Mouse (Mus musculus) bone marrow macrophage, adult 2 months (primary cell): Measurements from ENCODE around the gene Peg3. TPM values are rescaled to one million over a fixed set of nuclear protein-coding genes. Genes with fewer than 3 reads are reported as not detected.

Source experiments
- H3K27ac ChIP-seq: 2 replicates; pipeline ENCODE4 v1.5.1; 2012; ENCODE audit warnings: low read depth, low read length; ENCODE audit not compliant: insufficient read depth
- H3K4me1 ChIP-seq: 2 replicates; pipeline ENCODE4 v1.6.1; 2012; ENCODE audit warnings: low read length; ENCODE audit not compliant: control insufficient read depth, insufficient read depth
- H3K4me3 ChIP-seq: 2 replicates; pipeline ENCODE4 v1.5.1; 2012; ENCODE audit warnings: mild to moderate bottlenecking, low read length, moderate library complexity; ENCODE audit not compliant: insufficient read depth
- CTCF ChIP-seq: IDR thresholded peaks from 2 replicates; pipeline ENCODE4 v1.5.1; 2012; ENCODE audit warnings: low read depth, mild to moderate bottlenecking, low read length, moderate library complexity
- POLR2A ChIP-seq: IDR thresholded peaks from 2 replicates; pipeline ENCODE4 v1.6.1; 2012; ENCODE audit warnings: mild to moderate bottlenecking, low read depth, low read length, borderline replicate concordance
- polyA plus RNA-seq: library from polyadenylated mRNA; stranded (reverse); fragments of >200 nt; gene quantifications from 2 replicates; pipeline ENCODE4 v1.2.4, GENCODE M21; 2012; ENCODE audit not compliant: missing spikeins, insufficient read depth, insufficient read length

Gene Peg3
- polyA plus RNA-seq, 1 experiment: not detected

GRCm38 (mm10) chr7:6727351-6728121 lies 2.7 kb downstream of the Peg3 start:
- Histone ChIP-seq H3K4me3 (no peak overlapping the region), H3K4me1 (no peaks in the 10 kb centered on the region), H3K27ac (no peak overlapping the region)
- TF ChIP-seq POLR2A (no peak), CTCF (no peak)

- no peak overlapping the region for H3K27ac ChIP-seq
- no peak overlapping the region for H3K4me3 ChIP-seq
- H3K4me1 ChIP-seq: no peaks in the 10 kb centered on the region
- TF ChIP-seq POLR2A (no peak), CTCF (no peak)
These were observed 20.8 kb downstream of the Peg3 start for GRCm38 (mm10) chr7:6709396-6709795.

- H3K4me1 ChIP-seq: no peaks in the 10 kb centered on the region
- H3K27ac ChIP-seq: no peak overlapping the region
- TF ChIP-seq POLR2A: no peak
- TF ChIP-seq CTCF: no peak
- H3K4me3 ChIP-seq: no peak overlapping the region
These were observed 21.6 kb downstream of the Peg3 start for GRCm38 (mm10) chr7:6708451-6709180.

DNA sequence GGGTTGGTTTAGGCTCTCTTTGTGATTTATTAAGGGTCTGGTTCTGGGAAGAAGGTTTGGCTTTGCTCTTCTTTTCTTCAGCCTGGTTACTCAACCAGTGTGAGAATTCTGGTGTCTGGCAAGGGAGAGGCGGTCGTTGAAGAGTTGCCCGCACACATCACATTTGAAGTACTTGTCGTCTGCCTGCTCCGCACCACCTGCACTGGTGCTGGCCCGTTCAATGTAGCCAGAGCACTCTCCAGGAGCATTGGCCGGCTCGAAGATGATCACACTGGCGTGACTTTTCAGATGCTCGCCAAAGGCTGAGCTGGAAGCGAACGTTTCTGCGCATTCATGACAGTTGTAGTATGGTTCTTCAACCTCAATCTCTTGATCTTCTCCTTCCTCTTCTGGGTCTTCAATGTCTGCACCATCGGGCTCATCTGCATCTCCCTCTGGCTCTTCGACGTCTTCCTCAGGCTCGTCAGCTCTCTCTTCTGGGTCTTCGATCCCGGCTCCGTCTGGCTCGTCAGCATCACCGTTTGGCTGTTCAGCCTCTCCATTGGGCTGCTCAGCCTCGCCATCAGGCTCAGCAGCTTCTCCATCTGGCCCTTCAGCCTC lies 22.7 kb downstream of the Peg3 start:
- Histone ChIP-seq H3K27ac (no peak overlapping the region), H3K4me3 (no peak overlapping the region), H3K4me1 (no peaks in the 10 kb centered on the region)
- TF ChIP-seq CTCF: no peak
- TF ChIP-seq POLR2A: no peak

- Histone ChIP-seq H3K27ac (no peak overlapping the region), H3K4me3 (no peak overlapping the region), H3K4me1 (no peaks in the 10 kb centered on the region)
- TF ChIP-seq POLR2A: no peak
- no peak for TF ChIP-seq CTCF
These were observed 31.0 kb downstream of the Peg3 start for GRCm38 (mm10) chr7:6699230-6699629.

DNA sequence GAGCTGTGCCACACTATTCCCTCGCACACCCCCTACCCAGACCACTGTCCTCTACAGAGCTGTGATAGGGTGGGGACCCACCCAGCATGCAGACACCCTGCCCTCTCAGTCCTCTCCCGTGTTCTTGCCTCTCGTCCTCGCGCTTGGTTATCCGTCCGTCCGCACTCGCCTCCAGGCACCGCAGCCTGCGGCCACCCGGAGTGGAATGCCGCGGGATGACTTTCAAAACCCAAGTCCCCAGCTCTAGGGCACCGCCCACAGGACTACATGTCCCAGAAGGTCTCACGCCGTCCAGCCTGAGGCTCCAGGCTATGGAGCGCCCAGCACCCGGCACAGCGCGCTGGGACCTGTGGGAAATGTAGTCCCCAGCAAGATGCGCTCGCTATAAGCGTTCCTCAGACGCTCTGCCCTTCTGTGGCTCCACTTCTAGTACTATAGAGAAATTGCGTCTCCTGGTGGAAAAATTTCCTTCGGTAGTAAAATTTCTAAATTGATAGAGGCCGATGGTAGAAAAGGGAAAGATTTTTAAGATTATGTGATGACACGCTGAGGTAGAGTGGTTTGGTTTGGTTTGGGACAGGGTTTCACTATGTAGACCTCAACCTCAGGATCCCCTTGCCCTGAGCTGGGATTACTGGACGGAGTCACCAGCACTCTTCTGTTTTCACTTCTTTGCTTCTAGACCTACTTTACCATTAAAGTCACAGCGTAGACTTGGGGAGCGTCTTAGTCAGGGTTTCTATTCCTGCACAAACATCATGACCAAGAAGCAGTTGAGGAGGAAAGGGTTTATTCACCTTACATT lies 33.8 kb downstream of the Peg3 start, which contains the start of gene Zim1:
Gene Zim1 (minus strand): TSS at position 210 of the 805 bp plus-strand sequence.
- Histone ChIP-seq H3K4me3 (no peak within 1 kb of the TSS), H3K27ac (no peak within 1 kb of the TSS), H3K4me1 (no peaks in the 10 kb centered on the region)
- TF ChIP-seq CTCF: no peak
- no peak for TF ChIP-seq POLR2A

- Histone ChIP-seq H3K4me3 (no peak overlapping the region), H3K27ac (no peak overlapping the region), H3K4me1 (no peaks in the 10 kb centered on the region)
- TF ChIP-seq CTCF (no peak), POLR2A (no peak)
These were observed 44.7 kb downstream of the Peg3 start for GRCm38 (mm10) chr7:6685511-6685910.

- TF ChIP-seq POLR2A (no peak), CTCF (no peak)
- Histone ChIP-seq H3K4me1 (no peaks in the 10 kb centered on the region), H3K27ac (no peak overlapping the region), H3K4me3 (no peak overlapping the region)
These were observed 63.5 kb downstream of the Peg3 start for GRCm38 (mm10) chr7:6666726-6667125.

DNA sequence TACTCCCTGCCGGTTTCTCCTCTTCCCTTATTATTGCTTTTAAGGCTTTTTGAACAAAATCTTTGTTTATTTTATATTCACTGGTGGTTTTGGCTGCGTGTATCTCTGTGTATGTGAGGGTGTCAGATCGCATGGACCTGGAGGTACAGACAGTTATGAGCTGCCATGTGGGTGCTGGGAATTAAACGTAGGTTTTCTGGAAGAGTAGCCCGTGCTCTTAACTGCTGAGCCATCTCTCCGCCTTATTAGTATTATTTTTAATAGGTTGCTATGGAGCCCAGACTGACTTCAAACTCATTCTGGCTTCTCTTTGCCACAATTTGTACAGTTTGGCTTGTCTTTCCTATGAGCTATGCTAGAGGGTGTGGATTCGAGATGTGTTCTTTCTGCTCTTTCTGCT lies 66.8 kb downstream of the Peg3 start:
- TF ChIP-seq CTCF: no peak
- no peak for TF ChIP-seq POLR2A
- no peak overlapping the region for H3K4me3 ChIP-seq

More for the DNA sequence above, 66.8 kb downstream of the Peg3 start:
- H3K4me1 ChIP-seq: no peaks in the 10 kb centered on the region
- H3K27ac ChIP-seq: no peak overlapping the region
